Mouse (Mus musculus): ENCODE data around the gene Gtf2ird2.
A peak's percentile ranks its signal among the peaks of the same experiment; 100 is the strongest.

The Gtf2ird2 gene

DNA sequence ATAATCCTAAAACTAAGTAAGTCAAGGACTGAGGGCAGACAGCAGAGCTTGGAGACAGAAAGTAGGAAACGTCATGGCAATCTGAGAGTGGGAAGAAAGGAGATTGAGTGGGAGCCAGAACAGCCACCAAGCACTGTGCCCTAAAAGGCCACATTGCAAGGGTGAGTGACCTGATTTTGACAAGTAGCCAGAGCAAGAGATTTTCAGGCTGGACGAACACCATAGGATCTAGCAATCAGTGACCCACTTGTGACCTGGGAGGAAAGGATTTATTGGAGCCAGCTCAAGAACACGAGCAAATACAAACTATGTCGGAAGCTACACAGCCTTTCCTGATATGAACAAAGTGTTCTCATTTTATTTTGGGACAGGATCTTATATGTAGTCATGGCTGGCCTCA, 1.1 kb upstream of the Gtf2ird2 start:
- DNase-seq (ENCODE audit: low read depth, low spot score), result no peak

DNA sequence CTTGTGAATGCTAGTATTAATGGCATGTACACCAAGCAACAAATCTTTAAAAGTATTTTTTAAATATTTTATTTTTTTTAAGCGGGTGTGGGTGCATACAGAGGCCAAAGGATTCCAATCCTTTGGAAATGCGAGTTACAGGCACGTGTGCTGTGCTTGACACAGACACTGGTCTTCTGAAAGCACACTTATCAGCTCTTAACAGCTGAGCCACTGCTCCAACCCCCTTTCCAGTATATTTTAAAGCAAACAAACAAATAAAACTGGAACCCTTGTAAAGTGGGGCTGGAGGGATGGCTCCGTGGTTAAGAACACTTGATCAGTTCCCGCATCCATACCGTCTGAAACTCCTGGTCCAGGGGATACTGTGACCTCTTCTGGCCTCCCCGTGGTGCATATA, 657 bp upstream of the Gtf2ird2 start:
- no peak for DNase-seq (ENCODE audit: low read depth, low spot score)

DNA sequence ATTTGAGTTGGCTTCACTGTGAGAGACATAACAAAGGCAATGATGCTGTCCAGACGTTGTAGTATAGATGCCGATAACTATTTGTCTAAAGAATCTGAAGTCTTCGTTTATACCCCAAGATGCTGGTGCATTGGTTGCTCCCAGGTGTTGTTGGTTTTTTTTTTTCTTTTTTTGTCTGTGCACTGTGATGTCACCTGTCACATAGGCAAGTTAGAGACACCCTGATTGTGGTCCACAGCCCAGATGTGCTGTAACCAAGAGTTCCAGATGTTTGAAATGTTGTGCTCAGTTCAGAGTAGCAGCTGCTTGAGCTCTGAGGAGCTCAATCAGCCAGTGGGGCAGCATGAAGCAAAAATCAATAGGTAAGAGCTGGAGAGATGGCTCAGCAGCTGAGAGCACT, 2.2 kb downstream of the Gtf2ird2 start:
- DNase-seq (ENCODE audit: low read depth, low spot score), result no peak

DNA sequence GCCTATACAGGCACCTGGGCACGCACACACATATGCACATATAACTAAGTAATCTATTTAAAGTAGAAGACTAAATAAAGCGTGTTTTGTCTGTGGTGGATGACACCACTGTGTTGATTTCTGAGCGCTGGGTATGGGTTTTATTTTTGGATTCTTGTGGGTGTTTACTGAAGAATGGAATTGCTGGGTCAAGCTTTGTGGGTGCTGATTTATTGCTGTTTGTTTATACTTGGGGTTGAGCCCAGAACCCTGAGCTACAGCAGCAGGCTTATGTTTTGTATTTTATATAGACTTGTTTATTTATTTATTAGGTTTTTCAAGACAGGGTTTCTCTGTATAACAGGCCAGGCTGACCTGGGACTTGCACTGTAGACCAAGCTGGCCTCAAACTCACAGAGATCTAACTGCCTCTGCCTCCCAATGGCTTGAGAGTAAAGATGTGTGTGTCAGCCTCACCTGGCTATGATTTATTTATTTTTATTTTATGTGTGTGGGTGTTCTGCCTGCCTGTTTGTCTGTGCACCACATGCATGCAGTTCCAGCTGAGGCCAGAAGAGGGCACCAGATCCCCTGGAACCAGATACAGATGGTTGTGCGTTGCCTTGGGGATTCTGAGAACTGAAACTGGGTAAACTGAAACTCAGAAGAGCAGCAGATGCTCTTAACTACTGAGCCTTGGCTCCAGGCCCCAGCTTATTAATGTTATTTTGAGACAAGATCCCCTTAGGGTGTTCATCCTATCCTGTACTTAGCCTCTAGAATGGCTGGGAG, 3.3 kb downstream of the Gtf2ird2 start:
- peak; percentile 85 for DNase-seq (ENCODE audit: low read depth, low spot score)

DNA sequence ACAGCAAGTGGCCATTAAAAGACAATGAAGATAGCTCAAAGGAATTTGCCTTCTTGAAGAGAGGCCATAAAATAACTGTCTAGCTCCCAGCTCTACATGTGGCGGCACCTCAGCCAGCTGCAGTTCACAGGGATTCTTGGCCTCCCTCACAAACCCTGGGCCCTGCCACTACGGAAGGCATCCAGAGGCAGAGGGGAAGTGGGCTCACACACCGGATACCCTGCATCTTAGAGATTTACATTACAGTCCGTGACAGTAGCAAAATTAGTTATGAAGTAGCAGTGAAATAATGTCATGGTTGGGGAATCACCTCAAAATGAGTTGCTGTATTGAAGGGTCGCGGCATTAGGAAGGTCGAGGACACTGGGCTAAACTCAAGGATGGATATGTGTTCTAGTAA, 4.8 kb downstream of the Gtf2ird2 start:
- peak; percentile 47 for DNase-seq (ENCODE audit: low read depth, low spot score)

DNA sequence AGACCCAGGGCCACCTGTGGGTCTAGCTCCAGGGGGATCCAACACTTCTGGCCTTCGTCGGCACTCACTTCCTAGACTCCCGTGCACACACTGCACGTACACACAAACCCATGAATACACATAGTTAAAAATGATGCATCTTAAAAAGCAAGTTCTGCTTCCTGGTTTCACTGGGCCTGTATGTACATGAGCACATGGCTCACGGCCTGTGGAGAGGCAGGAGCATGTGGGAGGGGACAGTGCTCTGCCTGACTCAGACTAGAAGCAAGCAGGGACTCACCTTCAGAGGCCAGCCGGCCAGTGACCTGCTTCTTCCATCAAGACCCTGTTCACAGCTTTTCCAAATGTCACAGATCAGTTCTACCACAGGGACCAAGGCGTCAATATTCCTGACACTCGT, 9.8 kb downstream of the Gtf2ird2 start:
- no peak for DNase-seq (ENCODE audit: low read depth, low spot score)

DNA sequence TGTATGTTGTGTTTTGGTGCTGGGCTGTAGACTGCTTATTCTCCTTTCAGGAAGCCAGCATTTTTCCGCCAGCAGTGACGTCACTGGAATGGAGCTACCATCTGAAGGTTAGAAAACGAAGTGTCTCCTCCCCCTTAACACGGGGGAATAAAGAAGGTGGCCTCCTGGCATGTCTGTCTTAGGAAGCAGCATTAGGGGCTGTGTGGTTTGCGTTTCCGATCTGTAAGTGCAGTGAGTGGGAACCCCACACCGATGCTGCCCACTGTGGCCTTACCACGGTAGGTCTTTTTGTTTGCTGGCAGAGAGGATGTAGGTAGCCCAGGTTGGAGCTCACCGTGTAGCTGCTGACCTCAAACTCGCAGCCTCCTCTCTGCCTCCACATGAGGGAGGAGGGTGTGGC, 22.9 kb downstream of the Gtf2ird2 start:
- DNase-seq (ENCODE audit: low read depth, low spot score), result no peak

DNA sequence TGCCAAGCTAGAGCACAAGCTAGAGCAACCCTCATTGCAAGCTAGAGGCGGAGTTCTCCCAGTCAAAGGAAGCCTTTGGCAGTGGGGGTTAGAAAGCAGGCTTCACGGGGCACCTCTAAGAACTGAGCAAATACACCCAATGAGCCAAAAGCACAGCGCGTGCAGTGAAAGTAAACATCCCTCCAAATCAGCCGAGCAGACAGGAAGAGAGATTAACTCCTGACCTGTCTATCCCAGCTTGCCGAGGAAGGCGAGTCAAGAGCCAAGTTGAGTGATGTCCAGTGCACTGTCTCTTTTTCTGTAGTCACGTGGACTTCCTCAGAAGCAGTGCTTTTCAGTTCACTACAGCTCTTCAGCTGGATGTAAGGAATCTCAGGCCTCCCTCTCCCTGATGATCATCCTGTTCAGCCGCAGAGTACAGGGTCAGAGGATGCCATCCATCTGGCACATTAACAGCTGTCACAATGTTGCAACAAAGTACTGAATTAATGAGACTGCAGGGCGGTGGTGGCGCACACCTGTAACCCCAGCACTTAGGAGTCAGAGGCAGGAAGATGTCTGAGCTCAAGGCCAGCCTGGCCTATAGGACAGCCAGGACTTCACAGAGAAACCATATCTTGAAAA, 26.2 kb downstream of the Gtf2ird2 start:
- DNase-seq (ENCODE audit: low read depth, low spot score), result no peak

DNA sequence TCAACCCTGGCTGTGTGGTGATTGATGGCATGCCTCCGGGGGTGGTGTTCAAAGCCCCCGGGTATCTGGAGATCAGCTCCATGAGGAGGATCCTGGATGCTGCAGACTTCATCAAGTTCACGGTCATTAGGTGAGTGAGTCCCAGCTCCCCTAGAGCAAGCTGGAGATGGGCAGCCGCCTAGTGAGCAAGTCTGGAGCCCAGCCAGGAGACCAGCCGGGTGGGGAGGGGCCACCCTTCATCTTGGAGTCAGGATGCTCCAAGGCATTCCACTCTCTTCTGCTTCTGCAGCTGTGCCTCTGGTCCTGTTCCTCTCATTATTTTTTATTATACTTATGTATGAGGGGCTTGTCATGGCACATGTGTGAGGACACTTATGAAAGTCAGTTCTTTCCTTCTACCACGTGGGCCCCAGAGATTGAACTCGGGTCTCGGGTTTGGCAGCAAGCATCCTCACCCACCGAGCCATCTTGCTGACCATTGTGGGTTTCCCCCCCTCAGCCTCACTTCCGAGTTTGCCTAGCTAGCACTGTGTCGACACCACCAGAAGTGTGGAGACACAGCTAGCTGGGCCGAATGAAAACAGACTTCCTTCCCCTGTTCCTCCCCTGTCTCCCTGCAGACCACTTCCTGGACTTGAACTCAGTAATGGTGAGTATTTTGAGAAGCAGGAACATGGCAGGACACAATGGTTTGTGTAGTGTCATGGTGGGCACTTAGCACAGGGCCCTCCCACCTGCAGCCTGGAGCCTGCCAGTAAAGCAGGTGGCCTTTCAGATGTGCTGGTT, 30.4 kb downstream of the Gtf2ird2 start:
- no peak for DNase-seq (ENCODE audit: low read depth, low spot score)

DNA sequence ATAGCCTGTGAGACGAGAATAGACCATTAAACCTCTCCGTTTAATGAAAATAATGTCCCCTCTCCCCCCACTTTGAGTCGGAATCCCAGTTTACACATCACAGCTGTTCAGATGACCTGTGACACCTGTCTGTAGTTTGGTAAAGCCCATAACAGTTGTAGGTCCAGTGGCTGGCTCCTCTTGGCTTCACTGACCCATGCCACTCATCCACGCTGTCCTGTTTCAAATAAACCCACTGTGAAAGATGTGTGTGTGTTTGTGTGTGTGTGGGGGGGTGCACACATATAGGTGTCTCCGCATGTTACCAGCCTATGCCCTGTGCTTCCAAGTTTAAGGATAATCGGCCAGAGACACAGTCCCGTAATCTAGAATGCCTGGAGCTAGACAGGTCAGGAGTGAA, 34.1 kb downstream of the Gtf2ird2 start:
- DNase-seq (ENCODE audit: low read depth, low spot score), result no peak

DNA sequence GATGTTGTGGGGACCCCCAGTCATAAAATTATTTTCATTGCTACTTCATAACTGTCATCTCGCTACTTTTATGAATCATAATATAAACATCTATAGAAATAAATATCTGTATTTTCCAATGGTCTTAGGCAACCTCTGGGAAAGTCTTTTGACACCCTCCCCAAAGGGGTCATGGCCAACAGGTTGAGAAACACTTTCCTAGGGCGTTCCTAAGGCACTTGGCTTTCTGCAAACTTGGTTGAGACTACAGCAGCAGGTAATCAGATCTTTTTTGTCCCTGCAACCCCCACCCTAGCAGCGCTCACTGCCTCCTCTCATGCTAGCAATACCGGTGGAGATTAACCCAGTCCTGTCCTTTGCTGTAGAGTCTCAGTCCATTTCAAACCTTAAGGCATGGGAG, 37.5 kb downstream of the Gtf2ird2 start:
- DNase-seq (ENCODE audit: low read depth, low spot score), result no peak

DNA sequence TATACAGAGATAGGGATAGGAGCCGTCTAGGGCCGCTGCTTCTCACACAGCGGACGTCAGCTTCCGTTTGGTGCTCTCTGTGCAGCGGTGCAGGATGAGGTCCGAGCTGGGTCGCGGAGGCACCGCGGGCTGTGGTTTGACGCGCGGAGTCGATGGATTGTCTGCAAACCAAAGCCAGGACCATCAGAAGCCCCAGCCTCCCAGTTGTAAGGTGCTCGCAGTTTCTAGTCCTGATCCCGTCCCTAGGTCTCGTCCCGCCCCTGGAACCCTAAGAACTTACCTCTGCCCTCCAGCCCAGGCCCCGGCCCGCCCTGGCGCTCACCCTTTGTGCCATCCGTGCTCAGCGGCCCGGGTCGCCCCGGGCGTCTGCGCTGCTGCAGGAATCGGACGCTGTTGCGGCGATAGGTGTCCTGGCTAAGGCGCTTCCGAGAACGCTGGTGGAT, 37.9 kb downstream of the Gtf2ird2 start:
- DNase-seq (ENCODE audit: low read depth, low spot score), result no peak

DNA sequence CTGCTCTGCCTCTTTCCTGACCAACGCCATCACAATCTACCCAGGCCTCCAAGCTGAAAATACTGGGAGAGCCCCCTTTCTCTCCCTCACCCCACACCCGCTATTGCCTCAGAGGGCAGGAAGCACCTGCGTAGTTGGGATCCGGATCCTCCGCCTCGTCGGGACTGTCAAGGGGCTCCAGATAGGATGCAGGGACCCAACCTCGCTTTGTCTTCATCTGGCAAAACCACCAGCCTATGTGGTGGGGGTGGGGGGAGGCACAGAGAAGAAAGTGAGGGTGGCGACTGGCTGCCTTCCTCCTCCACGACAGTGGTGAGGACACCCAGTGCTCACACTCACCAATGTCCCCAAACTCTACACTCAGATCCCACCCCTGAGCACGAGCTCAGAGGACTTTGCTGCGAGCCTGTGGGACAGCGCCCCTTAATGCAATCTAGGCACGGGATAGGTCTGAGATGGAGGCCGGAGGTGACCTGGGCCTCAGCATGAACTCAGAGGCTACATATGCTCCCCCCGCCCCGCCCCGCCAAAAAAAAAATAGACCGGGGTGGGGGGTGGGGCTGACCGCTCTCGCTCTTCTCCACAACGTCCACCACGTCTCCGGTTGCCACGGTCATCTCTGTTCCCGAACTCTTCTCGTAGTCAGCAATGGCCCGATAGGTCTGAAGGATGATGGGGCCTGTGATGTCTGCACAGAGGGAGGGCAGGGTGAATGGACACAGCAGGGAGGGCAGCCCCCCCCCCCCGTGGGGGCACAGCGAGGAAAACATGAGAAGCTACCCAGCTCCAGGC, 41.5 kb downstream of the Gtf2ird2 start:
- no peak for DNase-seq (ENCODE audit: low read depth, low spot score)

DNA sequence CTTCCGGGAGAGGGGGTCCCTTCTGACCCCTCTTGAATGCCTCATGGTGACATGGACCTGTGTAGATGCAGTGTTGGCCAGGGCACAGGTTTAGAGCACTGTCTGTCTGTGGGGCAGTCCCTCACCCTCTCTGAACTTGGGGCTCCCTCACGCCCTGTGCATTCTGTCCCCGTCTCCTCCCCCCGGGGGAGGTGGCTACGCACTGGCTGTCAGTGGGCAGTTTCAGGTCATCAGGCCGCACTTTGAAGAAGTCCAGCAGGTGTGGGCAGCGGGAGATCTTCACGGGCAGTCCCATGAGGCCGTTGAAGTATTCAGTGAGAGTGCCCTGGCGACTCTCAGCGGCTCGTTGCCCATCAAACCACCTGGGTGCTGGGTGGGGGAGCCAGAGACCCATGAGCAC, 43.1 kb downstream of the Gtf2ird2 start:
- DNase-seq (ENCODE audit: low read depth, low spot score), result no peak

DNA sequence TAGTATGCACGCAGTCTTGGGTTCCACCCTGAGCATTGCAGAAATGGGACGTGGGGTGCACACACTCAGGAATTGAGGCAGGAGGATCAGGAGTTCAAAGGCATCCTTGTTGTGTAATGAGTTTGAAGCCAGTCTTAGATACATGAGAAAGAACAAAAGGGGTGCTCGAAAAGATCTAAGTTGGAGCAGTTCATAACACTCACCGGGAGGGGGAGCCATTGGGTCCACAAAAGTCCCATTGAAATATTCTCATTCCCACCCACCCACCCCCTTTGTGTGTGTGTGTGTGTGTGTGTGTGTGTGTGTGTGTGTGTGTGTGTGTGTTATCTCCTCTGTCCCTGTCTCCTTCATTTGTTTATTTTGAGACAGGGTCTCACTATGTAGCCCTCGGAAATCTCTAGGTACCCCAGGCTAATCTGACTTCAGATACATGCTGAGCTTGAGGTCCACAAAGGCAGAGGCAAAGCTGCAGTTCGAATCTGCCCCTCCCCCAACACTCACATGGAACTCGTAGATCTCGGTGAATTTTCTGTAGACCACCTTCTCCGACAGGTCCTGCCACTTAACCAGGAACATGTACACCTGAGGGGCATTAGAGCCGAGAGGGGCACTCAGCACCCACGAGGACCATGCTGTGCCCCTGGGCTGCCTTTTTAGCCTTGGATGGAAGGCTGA, 43.9 kb downstream of the Gtf2ird2 start:
- DNase-seq (ENCODE audit: low read depth, low spot score), result peak; percentile 72

DNA sequence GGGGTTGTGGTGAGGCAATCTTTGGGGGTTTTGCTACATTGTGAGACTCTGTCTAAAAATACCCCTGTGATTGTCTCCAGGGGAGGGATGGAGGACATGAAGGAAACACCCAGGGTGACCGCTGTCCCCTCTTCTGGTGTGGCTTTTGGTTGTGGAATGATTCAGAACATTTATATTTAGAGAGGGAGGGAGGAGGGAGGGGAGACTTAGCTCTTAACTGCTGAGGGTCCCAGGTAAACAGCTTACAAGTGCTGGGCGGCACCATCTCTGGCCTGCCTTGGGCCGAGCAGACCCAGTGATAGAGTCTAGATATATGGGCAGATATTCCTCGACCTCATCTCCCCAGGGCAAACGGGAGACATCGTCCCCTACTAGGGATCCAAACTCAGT, 44.4 kb downstream of the Gtf2ird2 start:
- no peak for DNase-seq (ENCODE audit: low read depth, low spot score)

DNA sequence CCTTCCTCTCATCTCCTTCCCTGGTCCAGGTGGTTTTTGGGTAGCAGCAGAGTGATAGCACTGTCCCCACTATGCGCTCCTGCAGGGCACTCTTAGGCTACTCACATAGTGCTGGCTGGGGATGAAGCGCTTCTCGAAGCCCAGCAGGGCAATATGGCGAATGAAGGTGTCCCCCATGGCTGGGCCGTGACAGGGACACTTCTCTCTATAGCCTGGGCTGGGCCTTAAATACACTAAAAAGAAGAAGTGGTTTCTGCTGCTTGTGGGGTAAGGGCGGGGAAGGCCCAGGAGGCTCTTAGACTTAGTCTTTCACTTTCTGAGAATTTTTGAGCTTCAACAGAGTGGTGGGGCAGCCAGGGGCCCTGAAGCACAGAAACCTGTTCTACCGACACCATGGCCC, 45.6 kb downstream of the Gtf2ird2 start, which contains the start of gene Ncf1:
Gene Ncf1 (minus strand): TSS at position 235 of the 400 bp plus-strand sequence.
- peak; percentile 46 for DNase-seq (ENCODE audit: low read depth, low spot score)

DNA sequence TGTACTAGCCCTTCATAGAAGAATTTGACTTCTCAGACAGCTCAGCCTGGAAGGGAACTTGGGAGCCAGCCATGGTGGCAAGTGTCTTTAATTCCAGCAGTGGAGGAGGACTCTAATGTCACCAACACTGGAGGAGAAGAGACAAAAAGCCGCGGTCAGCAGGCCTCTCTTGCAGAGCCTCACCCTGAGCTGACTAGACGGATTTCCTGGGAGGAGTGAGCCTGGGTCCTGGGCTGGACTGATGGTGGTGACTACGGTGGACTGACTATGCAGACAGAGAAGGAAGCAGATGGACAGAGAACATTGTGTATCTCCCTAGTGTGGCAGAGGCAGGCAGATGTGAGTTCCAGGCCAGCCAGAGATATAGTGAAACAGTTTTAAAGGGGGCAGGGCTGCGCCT, 47.6 kb downstream of the Gtf2ird2 start:
- DNase-seq (ENCODE audit: low read depth, low spot score), result peak; percentile 26

DNA sequence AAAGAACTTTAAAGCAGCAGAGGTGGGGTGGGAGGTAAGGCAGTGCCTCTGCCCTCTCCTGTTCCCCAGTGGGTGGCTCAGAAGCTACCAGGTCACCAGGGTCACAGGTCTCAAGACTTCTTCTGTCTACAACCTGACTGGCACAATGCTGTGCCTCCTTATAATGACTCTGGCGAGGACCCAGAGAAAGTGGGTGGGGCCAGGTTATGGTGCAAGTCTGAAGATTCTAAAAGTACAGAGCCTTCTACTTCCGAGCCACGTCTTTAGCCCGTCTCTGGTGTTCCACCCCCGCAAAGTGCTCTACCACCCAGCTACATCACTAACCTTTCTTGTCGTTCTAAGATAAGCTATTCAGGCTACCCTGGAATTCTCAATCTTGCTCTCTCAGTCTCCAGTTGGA, 48.3 kb downstream of the Gtf2ird2 start:
- peak; percentile 86 for DNase-seq (ENCODE audit: low read depth, low spot score)

DNA sequence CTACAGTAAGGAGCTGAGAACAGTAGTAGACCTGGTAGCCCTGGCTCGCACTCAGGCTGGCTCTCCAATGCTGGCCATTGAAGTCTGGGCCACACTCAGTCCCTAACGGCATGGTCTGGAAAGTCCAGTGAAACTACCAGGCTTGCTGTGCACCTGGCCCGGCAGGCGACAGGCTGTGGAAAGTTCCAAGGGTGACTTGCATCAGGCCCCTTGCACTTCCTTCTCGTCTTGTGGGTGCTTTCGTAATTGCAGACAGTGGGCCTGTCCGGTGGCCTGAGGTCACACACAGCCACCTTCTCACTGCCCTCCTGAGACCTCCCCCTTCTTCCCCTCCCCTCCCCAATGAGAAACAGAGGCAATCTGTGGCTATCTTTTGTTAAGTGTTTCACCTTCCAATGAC, 48.7 kb downstream of the Gtf2ird2 start:
- DNase-seq (ENCODE audit: low read depth, low spot score), result peak; percentile 68

DNA sequence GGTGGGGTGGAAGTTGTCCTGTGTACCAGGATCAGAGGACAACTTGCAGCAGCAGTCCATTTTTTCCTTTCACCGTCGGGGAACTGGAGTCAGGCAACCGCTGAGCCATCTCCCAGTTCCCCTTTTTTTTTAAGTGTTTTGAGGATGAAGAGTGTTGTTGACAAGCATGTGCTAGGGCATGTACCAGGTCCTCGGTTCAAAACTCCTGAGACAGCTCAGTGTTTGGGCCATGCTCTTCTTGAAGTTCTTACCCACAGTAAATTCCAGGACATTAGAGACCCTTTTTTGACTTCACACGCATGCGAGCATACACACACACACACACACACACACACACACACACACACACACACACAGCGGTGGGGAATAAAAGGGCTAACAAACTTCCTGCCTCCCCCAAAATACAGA, 49.4 kb downstream of the Gtf2ird2 start:
- DNase-seq (ENCODE audit: low read depth, low spot score), result peak; percentile 58

All from CD4-positive helper T cell, adult 2 months (primary cell).